Mouse (Mus musculus) heart, embryonic 11.5 days (tissue): ENCODE results near the gene Mthfd2. TPM values are rescaled to one million over a fixed set of nuclear protein-coding genes. Genes with fewer than 3 reads are reported as not detected.

ENCODE experiments used
- ATAC-seq: fragments of 200-750 bp; cut with Nextera tagmentation; replicated peaks from 2 replicates; pipeline ENCODE4 v1.8.0; 2017; ENCODE audit warnings: moderate library complexity; ENCODE audit not compliant: insufficient number of reproducible peaks, low FRiP score, low TSS enrichment
- H3K27ac ChIP-seq: fragments of 300-500 bp; sonication (generic); 2 replicates; pipeline ENCODE4 v1.5.1; 2014; ENCODE audit warnings: mild to moderate bottlenecking, low read depth, low read length
- H3K27me3 ChIP-seq: fragments of 300-500 bp; sonication (generic); 2 replicates; pipeline ENCODE4 v1.6.1; 2014; ENCODE audit warnings: mild to moderate bottlenecking, low read length, mixed read lengths; ENCODE audit not compliant: control insufficient read depth, insufficient read depth
- H3K36me3 ChIP-seq: fragments of 300-500 bp; sonication (generic); 2 replicates; pipeline ENCODE4 v1.6.1; 2014; ENCODE audit warnings: mild to moderate bottlenecking, low read length, moderate library complexity, mixed read lengths; ENCODE audit not compliant: control insufficient read depth, insufficient read depth
- H3K4me1 ChIP-seq: fragments of 300-500 bp; sonication (generic); 2 replicates; pipeline ENCODE4 v1.6.1; 2014; ENCODE audit warnings: low read length; ENCODE audit not compliant: control insufficient read depth, insufficient read depth
- H3K4me2 ChIP-seq: fragments of 300-500 bp; sonication (generic); 2 replicates; pipeline ENCODE4 v1.6.1; 2014; ENCODE audit warnings: mild to moderate bottlenecking, moderate library complexity
- H3K4me3 ChIP-seq: fragments of 300-500 bp; sonication (generic); 2 replicates; pipeline ENCODE4 v1.5.1; 2014; ENCODE audit warnings: low read depth, low read length
- H3K9ac ChIP-seq: fragments of 300-500 bp; sonication (generic); 2 replicates; pipeline ENCODE4 v1.6.1; 2014; ENCODE audit warnings: mild to moderate bottlenecking, low read depth, low read length, moderate library complexity
- H3K9me3 ChIP-seq: fragments of 300-500 bp; sonication (generic); replicated peaks from 2 replicates; pipeline ENCODE4 v1.6.1; 2016; ENCODE audit warnings: low read length; ENCODE audit not compliant: control insufficient read depth
- whole genome bisulfite sequencing: fragments of 180-500 bp; shearing (Covaris S2); extraction: QIAGEN DNeasy Blood & Tissue Kit; methylation state at CpG from one replicate; pipeline ENCODE4 v1.1.7; 2014; ENCODE audit not compliant: insufficient replicate concordance; 5-methylcytosine and 5-hydroxymethylcytosine counted together
- polyA plus RNA-seq: library from polyadenylated mRNA; unstranded; fragments of >200 nt; fragmentation: Nextera tagmentation; extraction: Ambion mirVana; gene quantifications from 2 replicates; pipeline ENCODE4 v1.2.1, GENCODE M21; 2014

Mthfd2 gene
- polyA plus RNA-seq, 1 experiment from 2014 or later: 45.4 TPM

- H3K9me3 ChIP-seq: no peaks in the 10 kb centered on the region
- WGBS: 75% methylated on average over 11 of the region's 11 CpGs
Measured at GRCm38 (mm10) chr6:83273733-83274132, 52.0 kb downstream of the Mthfd2 start.

GRCm38 (mm10) chr6:83268144-83269010 lies 57.3 kb downstream of the Mthfd2 start:
- Histone ChIP-seq H3K27ac (0 out of 2 replicates have a peak overlapping the region, but pooled peaks have one; percentile 50), H3K4me2 (peak overlapping the region; percentile 73), H3K9me3 (no peaks in the 10 kb centered on the region), H3K36me3 (no peaks in the 10 kb centered on the region), H3K27me3 (no peaks in the 10 kb centered on the region), H3K4me1 (peaks cover 4% of the 10 kb centered on the region), H3K9ac (peak overlapping the region; percentile 74), H3K4me3 (peak overlapping the region; percentile 58)
- ATAC-seq: peak; percentile 83
- 4% methylated on average over 26 of the region's 28 CpGs for WGBS

More at GRCm38 (mm10) chr6:83273733-83274132, 52.0 kb downstream of the Mthfd2 start:
- Histone ChIP-seq H3K27me3 (no peaks in the 10 kb centered on the region), H3K27ac (no peak overlapping the region), H3K9ac (no peak overlapping the region), H3K4me2 (no peak overlapping the region), H3K36me3 (no peaks in the 10 kb centered on the region), H3K4me1 (no peaks in the 10 kb centered on the region), H3K4me3 (no peak overlapping the region)
- no peak for ATAC-seq

GRCm38 (mm10) chr6:83267616-83268015 lies 58.1 kb downstream of the Mthfd2 start:
- H3K36me3 ChIP-seq: no peaks in the 10 kb centered on the region
- WGBS: 64% methylated on average over 4 of the region's 4 CpGs
- peak overlapping the region; percentile 73 for H3K4me2 ChIP-seq
- ATAC-seq: no peak
- no peak overlapping the region; the same call in 1 of the 2 replicates for H3K4me3 ChIP-seq
- H3K9ac ChIP-seq: 0 out of 2 replicates have a peak overlapping the region, but pooled peaks have one; percentile 34
- no peak overlapping the region for H3K27ac ChIP-seq
- H3K9me3 ChIP-seq: no peaks in the 10 kb centered on the region
- peaks cover 4% of the 10 kb centered on the region for H3K4me1 ChIP-seq
- H3K27me3 ChIP-seq: no peaks in the 10 kb centered on the region

GRCm38 (mm10) chr6:83265653-83266052 lies 60.1 kb downstream of the Mthfd2 start:
- Histone ChIP-seq H3K27ac (no peak overlapping the region), H3K4me2 (no peak overlapping the region), H3K9me3 (no peaks in the 10 kb centered on the region), H3K36me3 (no peaks in the 10 kb centered on the region), H3K27me3 (no peaks in the 10 kb centered on the region; the same call in 1 of the 2 replicates), H3K4me1 (peaks cover 4% of the 10 kb centered on the region), H3K4me3 (no peak overlapping the region), H3K9ac (no peak overlapping the region)
- 71% methylated on average over 4 of the region's 4 CpGs for WGBS
- no peak for ATAC-seq

- Histone ChIP-seq H3K4me3 (no peak overlapping the region), H3K27me3 (no peaks in the 10 kb centered on the region; the same call in 1 of the 2 replicates), H3K9ac (no peak overlapping the region), H3K4me2 (no peak overlapping the region), H3K36me3 (no peaks in the 10 kb centered on the region), H3K4me1 (peaks cover 4% of the 10 kb centered on the region), H3K27ac (no peak overlapping the region), H3K9me3 (no peaks in the 10 kb centered on the region)
- no peak for ATAC-seq
Measured at GRCm38 (mm10) chr6:83265253-83265652, 60.5 kb downstream of the Mthfd2 start.

GRCm38 (mm10) chr6:83264516-83264915 lies 61.2 kb downstream of the Mthfd2 start:
- no peaks in the 10 kb centered on the region for H3K36me3 ChIP-seq
- 88% methylated on average over 1 of the region's 1 CpGs for WGBS

More at GRCm38 (mm10) chr6:83264516-83264915, 61.2 kb downstream of the Mthfd2 start:
- H3K4me2 ChIP-seq: no peak overlapping the region
- no peaks in the 10 kb centered on the region for H3K9me3 ChIP-seq
- H3K4me1 ChIP-seq: peaks cover 4% of the 10 kb centered on the region
- no peak overlapping the region for H3K4me3 ChIP-seq
- no peak overlapping the region for H3K27ac ChIP-seq
- H3K9ac ChIP-seq: no peak overlapping the region
- no peaks in the 10 kb centered on the region; the same call in 1 of the 2 replicates for H3K27me3 ChIP-seq
- ATAC-seq: no peak

Other genes starting within 250 kb of the Mthfd2 start
- 15.1 and 17.0 TPM in 2 replicates for gene Pcgf1, start 248.0 kb downstream of the Mthfd2 start, polyA plus RNA-seq
- gene Lbx2, start 239.5 kb downstream of the Mthfd2 start, polyA plus RNA-seq: 0.46 and 0.52 TPM in 2 replicates
- 0.97 and 2.1 TPM in 2 replicates for gene Ccdc142, start 224.3 kb downstream of the Mthfd2 start, polyA plus RNA-seq
- 1.1 and 1.2 TPM in 2 replicates for gene Gm42688, start 224.3 kb downstream of the Mthfd2 start, polyA plus RNA-seq
- gene Mrpl53, start 216.9 kb downstream of the Mthfd2 start, polyA plus RNA-seq: 138 and 144 TPM in 2 replicates
- 19.1 and 19.8 TPM in 2 replicates for gene Mogs, start 210.4 kb downstream of the Mthfd2 start, polyA plus RNA-seq
- gene Wbp1, start 204.3 kb downstream of the Mthfd2 start, polyA plus RNA-seq: 76.0 and 87.2 TPM in 2 replicates
- gene Ino80b, start 200.5 kb downstream of the Mthfd2 start, polyA plus RNA-seq: 11.1 and 12.2 TPM in 2 replicates
- 10.8 and 12.4 TPM in 2 replicates for gene Rtkn, start 190.4 kb downstream of the Mthfd2 start, polyA plus RNA-seq
- 4.5 and 6.9 TPM in 2 replicates for gene Wdr54, start 169.5 kb downstream of the Mthfd2 start, polyA plus RNA-seq
- 0.14 and 0.27 TPM in 2 replicates for gene 1700003E16Rik, start 169.5 kb downstream of the Mthfd2 start, polyA plus RNA-seq
- gene Dctn1, start 160.0 kb downstream of the Mthfd2 start, polyA plus RNA-seq: 49.7 and 61.1 TPM in 2 replicates
- 0.21 and 0.38 TPM in 2 replicates for gene Slc4a5, start 106.1 kb downstream of the Mthfd2 start, polyA plus RNA-seq
- gene Mob1a, start 108 bp upstream of the Mthfd2 start, polyA plus RNA-seq: 42.2 and 49.5 TPM in 2 replicates
- 279 and 280 TPM in 2 replicates for gene Bola3, start 23.2 kb upstream of the Mthfd2 start, polyA plus RNA-seq
- gene Tet3, start 133.2 kb upstream of the Mthfd2 start, polyA plus RNA-seq: 25.0 and 30.3 TPM in 2 replicates
- gene Dguok, start 181.1 kb upstream of the Mthfd2 start, polyA plus RNA-seq: 47.9 and 54.3 TPM in 2 replicates
- 10.7 and 10.9 TPM in 2 replicates for gene Actg2, start 210.4 kb upstream of the Mthfd2 start, polyA plus RNA-seq
- 24.9 and 30.0 TPM in 2 replicates for gene Stambp, start 246.8 kb upstream of the Mthfd2 start, polyA plus RNA-seq